Mouse (Mus musculus) right cerebral cortex, adult 2 months (tissue): Measurements from ENCODE around the gene Phf6.
A peak's percentile ranks its signal among the peaks of the same experiment; 100 is the strongest.
"Not testable (repeated sequence)": the region's sequence is repeated elsewhere in the genome, so short reads cannot be mapped to it uniquely, and the experiment has no call there.

Experiments used
- DNase-seq, 2 experiments: peaks; one replicate each; pipeline ENCODE4 v3.0.0; 2021 to 2022; ENCODE audit warnings: low spot score in 2 of 2

Gene Phf6

GRCm38 (mm10) chrX:52978576-52978975, 66.5 kb downstream of the Phf6 start:
- DNase-seq: no peak

GRCm38 (mm10) chrX:52981378-52981777, 69.3 kb downstream of the Phf6 start:
- no peak for DNase-seq

GRCm38 (mm10) chrX:52987905-52988783, 76.1 kb downstream of the Phf6 start, which contains the start of gene Hprt:
TSS of gene Hprt (plus strand) at chrX:52988137.
- peak; percentile 76 to 82 for DNase-seq

GRCm38 (mm10) chrX:52994726-52995125, 82.7 kb downstream of the Phf6 start:
- DNase-seq: not testable (repeated sequence)

GRCm38 (mm10) chrX:53004887-53005286, 92.8 kb downstream of the Phf6 start:
- DNase-seq: not testable (repeated sequence)

GRCm38 (mm10) chrX:53006062-53006461, 94.0 kb downstream of the Phf6 start:
- peak in 1 of 2 experiments; percentile 4 for DNase-seq
